Mouse (Mus musculus): ENCODE data around the gene Tom1l1.

Gene Tom1l1

GRCm38 (mm10) chr11:90666916-90667315, 21.2 kb downstream of the Tom1l1 start:
- 94% methylated on average over 4 of the region's 4 CpGs for WGBS

GRCm38 (mm10) chr11:90666144-90666757, 21.9 kb downstream of the Tom1l1 start:
- 73% methylated on average over 3 of the region's 3 CpGs for WGBS

DNA sequence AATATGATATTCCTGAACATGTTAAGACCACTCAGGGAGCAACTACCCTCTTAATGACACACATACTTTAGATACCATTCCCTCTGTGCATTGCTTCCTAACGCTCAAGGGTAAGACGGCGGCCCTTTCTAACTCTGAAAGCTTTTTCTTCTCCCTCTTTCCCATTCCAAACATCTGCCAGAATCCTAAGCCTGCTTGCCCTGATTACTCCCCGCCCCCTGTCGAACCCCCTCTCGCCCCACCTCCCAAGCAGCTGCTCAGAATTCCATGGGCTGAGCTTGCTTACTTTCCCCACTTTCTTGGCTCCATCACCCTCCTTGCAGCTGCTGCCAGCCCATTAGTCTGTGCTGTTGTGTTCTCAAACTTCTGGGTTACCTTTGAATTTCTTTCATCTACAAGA, 23.0 kb downstream of the Tom1l1 start:
- WGBS, result 49% methylated on average over 6 of the region's 6 CpGs

DNA sequence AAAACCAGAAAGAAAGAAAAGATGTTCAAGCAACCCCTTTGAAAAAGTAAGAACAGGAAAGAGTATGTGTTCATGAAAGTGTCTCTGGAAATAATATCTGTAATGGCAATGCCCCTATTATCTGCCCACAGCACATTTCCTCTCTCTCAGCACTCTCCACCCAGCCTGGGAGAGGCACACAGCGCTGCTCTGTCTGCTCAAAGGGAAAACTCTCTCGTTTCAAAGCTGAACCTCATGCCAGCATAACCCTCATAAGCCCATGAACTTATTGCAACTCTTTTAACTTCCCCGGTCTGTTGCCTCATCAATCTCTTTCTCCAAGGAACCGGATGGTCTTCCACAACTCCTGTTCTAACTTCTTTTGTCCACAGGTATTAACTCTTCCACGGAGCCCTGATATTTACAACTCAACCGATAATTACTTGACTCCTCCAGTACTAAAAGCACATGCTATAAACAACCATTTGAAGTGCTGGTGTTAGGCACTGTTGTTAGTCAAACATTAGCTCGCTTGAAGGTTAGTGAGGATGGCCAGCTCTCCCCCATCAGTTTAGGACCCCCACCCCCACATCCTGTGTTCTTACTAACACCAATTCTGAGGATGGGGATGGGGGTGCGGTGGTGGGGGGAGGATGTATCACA, 23.7 kb downstream of the Tom1l1 start:
- 46% methylated on average over 8 of the region's 8 CpGs for WGBS

DNA sequence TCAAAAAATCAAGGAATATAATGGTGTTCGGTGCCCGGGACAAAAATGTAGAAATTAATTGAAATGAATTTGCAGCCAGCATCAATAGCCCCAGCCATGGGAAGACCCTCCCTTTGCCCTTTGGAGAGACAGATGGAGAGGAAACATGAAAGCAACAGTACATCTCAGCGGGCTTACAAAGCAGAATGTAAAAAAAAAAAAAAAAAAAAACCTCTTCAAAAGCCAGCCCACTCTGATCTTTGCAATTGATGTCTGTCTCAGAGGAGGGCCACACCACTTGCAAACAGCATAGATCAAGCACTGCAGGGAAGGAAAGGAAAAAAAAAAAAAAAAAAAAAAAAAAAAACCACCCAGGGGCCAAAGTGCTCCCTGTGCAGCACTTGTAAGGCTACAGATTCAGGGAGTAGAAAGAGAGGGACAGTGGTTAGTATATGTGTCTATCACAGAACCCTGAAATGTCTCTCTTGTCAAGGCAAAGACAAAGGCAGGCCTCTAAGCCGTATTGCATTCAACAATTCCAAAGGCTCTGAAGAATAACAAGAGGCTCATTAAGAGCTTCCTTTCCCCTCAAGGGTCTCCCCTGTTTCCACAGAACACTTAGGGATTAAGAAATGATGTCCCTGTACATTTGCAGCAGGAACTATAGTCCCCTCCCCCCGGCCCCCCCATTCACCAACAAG, 24.4 kb downstream of the Tom1l1 start:
- 53% methylated on average over 5 of the region's 5 CpGs for WGBS

DNA sequence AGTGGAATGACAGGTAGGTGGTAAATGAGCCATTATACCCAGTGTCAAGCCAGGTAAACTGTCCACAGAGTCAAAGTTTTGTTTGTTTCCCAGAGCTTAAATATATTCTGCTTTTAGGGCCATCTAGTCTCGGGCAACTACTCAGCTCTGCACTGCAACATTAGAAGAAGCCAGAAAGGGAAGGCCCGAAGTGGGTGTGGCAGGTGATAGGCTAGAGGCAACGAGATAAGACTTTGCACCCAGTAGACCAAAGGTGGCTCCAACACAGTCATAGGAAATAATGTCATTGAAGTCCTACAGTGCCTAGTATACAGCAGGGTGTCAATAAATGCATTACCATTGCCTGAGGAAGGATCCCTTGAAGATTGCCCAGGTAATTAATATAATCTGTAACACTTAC, 25.1 kb downstream of the Tom1l1 start:
- WGBS, result 81% methylated on average over 3 of the region's 3 CpGs

GRCm38 (mm10) chr11:90660662-90661061, 27.5 kb downstream of the Tom1l1 start:
- 88% methylated on average over 4 of the region's 4 CpGs for WGBS

DNA sequence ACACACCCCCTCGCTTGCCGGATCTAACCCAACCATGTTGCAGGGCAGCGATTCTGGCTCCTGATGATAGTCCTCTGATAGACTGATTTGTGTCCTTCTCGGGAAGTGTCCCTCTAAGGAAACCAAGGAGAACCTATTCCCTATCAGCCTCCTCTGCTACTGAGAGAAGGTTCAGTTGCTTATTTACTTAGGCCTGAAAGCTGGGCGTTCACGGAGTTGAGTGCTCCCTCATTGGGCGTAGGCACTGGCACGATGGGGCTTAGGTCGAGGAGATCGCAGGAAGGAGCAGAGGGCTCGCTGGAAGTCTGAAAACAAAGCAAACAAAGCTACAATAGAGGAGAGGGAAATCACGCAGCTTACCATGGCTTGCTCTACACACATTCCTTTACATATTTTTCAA, 30.6 kb downstream of the Tom1l1 start:
- WGBS, result 87% methylated on average over 12 of the region's 12 CpGs

- WGBS, result 73% methylated on average over 4 of the region's 4 CpGs
Observed at GRCm38 (mm10) chr11:90652603-90653002, 35.6 kb downstream of the Tom1l1 start.

GRCm38 (mm10) chr11:90650231-90650885, 37.8 kb downstream of the Tom1l1 start:
- 85% methylated on average over 9 of the region's 9 CpGs for WGBS

GRCm38 (mm10) chr11:90649777-90650176, 38.4 kb downstream of the Tom1l1 start:
- 66% methylated on average over 6 of the region's 6 CpGs for WGBS

DNA sequence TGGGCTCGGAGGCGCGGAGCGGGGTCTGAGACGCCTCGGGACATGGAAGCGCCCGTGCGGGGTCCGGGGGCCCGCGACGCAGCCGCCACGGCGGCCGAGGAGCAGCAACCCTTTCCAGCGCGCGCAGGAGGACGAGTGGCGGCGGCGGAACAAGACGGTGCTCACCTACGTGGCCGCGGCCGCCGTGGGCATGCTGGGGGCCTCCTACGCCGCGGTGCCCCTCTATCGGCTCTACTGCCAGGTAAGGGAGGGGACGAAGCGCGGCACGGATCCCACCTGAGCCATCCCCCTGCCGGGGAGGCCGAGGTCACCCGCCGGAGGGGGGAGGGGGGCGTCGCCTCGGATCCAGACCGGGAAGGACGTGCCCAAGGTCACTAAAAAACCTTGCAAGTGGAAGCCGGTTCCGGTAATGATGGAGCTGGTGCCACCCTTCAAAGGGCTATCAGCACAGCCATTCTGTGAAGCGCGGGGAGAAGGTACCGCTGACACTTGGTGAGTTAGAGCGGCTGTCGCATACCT, 49.8 kb downstream of the Tom1l1 start:
- under 1% methylated on average over 54 of the region's 54 CpGs for WGBS

DNA sequence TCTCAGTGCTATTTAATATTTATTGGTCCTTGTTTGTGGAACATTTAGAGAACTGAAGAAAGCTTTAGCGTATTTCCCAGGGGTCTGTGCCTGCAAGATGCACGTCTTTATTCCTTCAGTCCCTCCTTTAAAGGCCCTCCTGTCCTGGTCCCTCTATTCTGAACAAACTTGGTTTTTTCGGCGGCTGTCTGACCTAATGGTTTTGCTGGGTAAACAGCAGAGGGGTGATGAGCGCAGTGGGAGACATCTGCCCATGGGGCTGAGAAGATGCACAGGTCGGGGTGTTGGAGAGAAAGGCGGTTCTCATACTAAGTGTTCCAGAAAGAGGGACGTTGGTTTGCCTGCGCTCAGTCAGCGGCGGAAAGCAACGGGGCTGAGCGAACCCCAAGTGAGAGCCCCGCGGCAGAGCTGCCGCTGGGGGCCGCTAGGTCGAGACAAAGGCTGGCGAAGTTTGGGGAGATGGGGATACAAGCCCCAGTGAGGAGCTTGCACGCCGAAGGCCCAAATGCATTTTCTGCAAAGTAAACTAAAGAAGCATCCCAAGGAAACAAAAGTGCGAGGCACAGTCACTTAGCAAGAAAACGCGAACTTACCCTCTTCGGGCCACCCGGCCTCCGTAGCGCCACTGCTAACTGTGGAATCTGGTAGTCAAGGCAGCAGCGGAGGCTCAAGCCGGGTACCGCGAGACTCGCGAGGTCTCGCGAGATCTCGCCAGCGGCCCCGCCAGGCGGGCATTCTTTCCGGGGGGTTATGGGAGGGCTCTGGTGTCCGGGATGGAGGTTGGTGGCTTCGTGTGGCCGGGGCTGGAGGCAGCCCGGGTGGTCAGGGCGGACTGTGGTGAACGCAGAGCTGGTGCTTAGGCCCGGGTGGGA, 50.5 kb downstream of the Tom1l1 start, which contains the start of the genes Stxbp4 and Cox11:
Gene Stxbp4, minus strand, starts transcription at position 645 of the 872 bp plus-strand sequence.
Gene Cox11, plus strand, starts transcription at position 734 of the 872 bp plus-strand sequence.
- WGBS, result under 1% methylated on average over 48 of the region's 48 CpGs

DNA sequence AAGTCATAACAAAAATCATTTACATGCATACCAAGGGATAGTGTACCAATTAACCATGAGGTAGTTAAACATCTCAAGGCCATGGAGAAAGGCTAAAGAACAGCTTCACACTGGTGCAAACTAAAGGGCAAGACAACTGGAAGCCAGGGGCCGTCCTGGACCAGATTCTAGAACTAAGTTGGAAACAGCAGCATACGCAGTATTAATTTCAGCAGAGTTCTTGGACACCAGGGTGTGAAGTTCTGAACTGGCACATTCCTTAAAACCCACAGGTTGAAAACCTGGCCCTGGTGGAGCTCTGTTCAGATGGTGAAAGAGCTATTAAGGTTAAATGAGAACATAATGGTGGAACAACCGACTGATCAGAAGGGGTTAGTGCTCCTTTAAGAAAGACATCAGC, 53.5 kb downstream of the Tom1l1 start:
- WGBS, result 87% methylated on average over 3 of the region's 3 CpGs

- WGBS, result 81% methylated on average over 2 of the region's 2 CpGs
Observed at GRCm38 (mm10) chr11:90632480-90632879, 55.7 kb downstream of the Tom1l1 start.

DNA sequence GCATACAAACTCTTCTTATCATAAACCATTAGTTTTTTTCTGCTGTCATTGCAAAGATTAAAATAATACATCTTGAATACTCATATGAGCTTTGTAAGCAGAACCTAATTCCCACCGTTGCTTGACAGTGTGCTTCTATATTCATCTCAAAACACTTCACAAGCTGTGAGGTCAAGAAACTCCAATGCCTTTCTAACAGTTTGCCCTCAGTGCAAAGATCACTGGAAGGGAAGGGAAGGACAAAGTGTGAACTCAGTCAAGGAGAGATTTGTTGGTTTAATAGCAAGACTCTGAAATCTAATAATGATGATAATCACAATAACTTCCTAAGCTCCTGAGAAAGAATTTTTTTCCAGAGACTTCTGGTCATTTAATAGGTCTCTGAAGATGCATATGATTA, 60.4 kb downstream of the Tom1l1 start:
- 59% methylated on average over 1 of the region's 1 CpGs for WGBS

DNA sequence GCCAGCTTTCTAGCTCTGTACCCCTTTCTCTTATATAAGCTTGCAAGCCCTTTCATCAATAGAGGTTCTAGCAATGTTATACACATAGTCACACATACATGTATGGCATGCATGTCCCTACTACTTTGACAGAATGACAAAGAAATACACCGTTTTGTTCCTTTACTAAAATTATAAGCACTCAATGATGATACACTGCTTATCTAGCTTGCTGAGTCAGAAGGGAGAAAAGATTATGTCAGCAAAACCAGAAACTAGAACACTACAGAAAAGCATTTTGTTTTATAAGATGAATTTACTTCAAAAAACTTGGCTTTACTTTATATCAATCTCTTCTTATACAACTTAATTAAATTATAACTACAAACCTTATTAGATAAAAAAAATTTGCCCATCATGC, 63.0 kb downstream of the Tom1l1 start:
- 65% methylated on average over 1 of the region's 1 CpGs for WGBS

- 40% methylated on average over 6 of the region's 6 CpGs for WGBS
Observed at GRCm38 (mm10) chr11:90623477-90623876, 64.7 kb downstream of the Tom1l1 start.

DNA sequence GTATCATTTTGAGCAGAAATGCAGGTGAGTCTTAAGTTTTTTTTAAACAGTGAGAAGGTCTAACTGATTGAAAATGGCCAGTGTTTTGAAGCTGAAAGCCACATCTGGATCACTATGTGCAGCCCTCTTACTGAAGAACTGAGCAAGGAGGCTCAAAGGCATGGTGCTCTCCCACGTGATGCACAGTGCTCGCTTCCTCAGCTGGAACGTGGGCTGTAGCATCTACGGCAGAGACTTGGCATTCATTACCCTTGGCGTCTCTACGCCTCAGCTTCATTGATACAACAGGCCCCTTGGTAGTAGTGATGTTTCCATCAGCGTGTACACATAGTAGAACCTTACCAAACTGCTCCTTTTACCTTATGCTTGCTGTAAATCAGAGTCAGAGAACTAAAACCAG, 65.7 kb downstream of the Tom1l1 start:
- 64% methylated on average over 7 of the region's 7 CpGs for WGBS

GRCm38 (mm10) chr11:90622044-90622443, 66.1 kb downstream of the Tom1l1 start:
- 91% methylated on average over 12 of the region's 12 CpGs for WGBS

DNA sequence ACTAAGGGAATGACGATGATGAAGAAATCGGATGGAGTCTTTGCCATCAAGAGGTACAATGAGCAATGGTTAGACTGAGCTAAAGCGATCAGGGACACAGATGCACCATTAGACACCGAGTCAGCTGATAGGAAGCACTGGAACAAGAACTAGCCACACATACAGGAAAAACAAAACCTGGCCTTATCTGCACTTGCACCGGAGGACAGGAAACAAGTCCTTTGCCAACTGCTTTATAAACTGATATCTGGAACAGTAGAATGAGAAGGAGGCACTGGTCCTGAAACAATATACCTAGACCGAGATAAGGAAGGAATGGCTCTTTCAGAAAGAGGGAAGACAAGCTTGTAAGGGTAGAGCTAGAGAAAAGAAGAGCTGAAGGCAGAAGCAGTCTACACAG, 73.4 kb downstream of the Tom1l1 start:
- WGBS, result 76% methylated on average over 6 of the region's 6 CpGs
